Mouse (Mus musculus) embryo, embryonic 9.5 days (tissue): ENCODE data around the gene Slitrk2.

ENCODE experiments used
- DNase-seq: peaks from one replicate; pipeline ENCODE4 v3.0.0-alpha.2; 2017; ENCODE audit errors: extremely low spot score

The Slitrk2 gene

DNA sequence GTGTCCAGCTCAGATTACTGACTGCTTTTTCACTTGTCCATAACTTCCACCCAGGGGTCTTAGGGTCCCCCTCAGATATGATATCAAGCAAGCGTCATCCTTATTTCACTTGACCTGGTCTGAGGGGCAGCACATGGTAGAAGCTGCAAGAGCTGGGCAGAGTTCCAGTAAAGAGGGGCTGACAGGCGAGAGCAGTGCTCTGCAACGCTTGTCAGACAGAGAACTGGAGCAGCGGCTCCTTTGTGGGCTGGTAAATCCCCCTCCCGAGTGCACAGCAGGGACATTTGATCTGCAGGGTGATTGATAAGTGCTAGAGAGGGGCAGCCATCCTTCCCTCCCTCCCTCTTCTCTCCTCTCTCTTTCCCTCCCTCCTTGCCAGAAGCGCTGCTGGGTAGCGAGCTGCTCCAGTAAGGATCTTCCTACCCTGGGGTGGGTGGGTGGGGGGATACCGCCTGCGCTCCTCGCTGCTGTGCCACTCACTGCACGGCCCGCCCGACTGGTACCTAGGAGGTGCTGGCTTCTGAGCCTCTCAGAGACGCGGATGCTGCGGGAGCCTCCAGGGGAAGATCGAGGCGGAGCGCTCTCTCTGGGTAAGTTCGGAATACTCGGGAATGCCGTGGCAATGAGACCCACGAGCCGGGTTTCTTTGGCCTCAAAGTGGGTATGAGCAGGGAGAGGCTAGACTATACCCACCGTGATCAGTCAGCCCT is at the start of gene Slitrk2:
TSS of gene Slitrk2 (plus strand) at position 408 of the 710 bp plus-strand sequence.
- DNase-seq = peak; percentile 42

DNA sequence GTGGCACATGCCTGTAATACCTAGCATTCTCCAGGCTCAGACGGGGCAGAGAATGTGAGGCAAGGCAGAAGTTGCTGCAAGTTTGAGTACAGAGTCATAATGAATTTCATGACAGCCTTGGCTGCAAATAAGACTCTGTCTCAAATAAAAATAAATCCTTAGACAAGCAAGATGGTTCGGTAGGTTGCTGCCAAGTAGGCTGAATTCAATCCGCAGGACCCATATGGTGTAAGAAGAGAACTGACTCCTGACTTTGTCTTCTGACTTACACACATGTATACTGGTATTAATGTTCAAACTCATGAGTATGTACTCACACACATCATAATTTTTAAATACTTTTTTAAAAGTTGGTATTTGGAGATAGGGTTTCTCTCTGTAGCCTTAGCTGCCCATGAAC is 43.6 kb upstream of the Slitrk2 start:
- DNase-seq = no peak

DNA sequence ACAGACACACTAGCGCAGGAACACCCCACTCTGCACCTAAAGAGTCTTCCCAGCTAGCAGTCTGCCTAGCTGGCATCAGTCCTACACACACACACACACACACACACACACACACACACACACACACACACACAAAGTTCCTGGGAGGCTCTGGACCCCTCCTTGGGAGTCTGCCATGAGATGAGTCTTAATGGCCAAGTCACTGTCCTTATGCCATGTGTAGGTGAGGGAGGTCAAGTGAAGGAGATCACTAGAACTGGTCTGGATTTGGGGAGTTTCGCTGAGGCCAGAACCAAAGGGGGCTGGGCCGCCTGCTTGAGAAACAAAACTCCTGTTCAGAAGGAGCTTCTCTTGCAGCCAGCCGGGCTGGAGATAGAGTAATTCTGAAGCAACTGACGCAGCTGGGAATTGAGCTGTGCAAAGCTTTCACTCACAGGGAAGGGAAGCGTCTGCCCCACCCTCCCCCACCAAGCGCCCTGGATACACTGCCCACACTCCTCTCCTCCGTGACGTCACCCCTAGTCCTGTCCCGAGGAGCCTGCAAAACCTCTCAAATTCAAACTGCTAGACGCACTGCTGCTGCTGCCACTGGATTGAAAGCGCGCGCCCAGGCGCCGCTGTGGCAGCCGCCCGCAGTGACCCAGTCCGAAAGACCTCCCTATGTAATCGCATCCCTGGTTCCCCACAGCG is 3.5 kb downstream of the Slitrk2 start:
- DNase-seq = peak; percentile 43

DNA sequence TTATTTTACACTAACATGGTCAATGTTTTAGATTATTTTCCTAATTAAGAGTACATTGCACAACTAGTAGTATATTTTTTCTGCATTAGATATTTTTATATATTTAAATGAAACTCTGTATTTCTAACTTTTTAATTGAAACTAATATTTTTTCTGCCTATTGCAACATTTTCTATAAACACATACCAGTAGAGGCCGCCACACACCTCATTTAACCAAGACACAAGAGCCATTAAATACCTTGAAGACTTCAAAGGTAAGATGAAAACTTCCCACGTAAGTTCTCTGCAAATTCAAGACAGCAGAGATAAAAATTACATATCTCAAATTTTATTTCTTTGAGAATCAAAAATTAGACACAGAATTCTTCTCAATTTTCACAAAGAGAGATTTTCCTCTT is 8.2 kb downstream of the Slitrk2 start:
- no peak for DNase-seq

DNA sequence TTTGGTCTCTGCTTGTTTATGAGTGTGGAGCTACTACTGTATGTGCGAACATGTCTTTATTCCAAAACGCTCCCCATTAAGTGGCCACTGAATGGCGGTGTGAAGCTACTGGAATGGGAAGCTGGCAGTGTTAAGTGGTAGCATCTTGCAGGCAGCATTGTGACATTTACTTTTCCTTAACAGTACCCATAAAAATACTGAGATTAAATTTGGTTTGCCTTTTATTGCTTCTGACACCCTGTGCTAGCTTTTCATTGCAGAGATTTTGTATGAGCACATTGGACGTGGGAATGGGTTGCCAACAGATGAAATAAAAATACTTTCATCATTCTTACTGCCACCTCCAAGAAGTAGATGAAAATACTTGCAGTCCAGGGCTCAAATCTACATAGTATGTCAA is 27.8 kb downstream of the Slitrk2 start:
- no peak for DNase-seq

DNA sequence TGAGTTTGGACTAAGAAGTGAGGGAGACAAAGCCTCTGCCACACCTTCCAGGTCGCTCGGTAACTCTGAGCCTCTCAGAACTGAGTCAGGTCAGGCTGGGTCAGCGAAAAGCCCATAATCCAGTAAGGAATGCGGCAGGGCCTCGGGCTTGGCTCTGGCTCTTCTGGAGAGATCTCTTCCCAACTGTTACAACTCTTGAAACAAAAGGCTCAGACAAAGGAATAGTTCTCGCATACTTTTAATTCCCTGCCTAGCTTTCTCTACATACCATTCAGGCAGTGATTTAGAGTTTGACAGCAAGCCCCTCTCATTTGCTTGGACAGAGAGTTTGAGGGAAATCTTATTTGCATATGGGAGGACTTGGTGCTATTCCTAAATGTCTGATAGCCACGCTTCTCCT is 29.5 kb downstream of the Slitrk2 start:
- no peak for DNase-seq
